Mouse (Mus musculus) intestine, embryonic 14.5 days (tissue): Measurements from ENCODE around the gene Mmrn2. TPM values are rescaled to one million over a fixed set of nuclear protein-coding genes. Genes with fewer than 3 reads are reported as not detected.
"Not testable (repeated sequence)": the region's sequence is repeated elsewhere in the genome, so short reads cannot be mapped to it uniquely, and the experiment has no call there.

Experiments used
- ATAC-seq: fragments of 200-750 bp; cut with Nextera tagmentation; replicated peaks from 2 replicates; pipeline ENCODE4 v1.8.0; 2017; ENCODE audit warnings: low read depth, moderate number of reproducible peaks, moderate TSS enrichment, moderate library complexity; ENCODE audit not compliant: low FRiP score, low TSS enrichment
- DNase-seq: peaks from one replicate; pipeline ENCODE4 v3.0.0-alpha.2; 2018; ENCODE audit warnings: low spot score
- H3K27ac ChIP-seq: fragments of 300-500 bp; sonication (generic); 2 replicates; pipeline ENCODE4 v1.5.1; 2014; ENCODE audit warnings: low read depth, mild to moderate bottlenecking, control low read depth
- H3K27me3 ChIP-seq: fragments of 300-500 bp; sonication (generic); replicated peaks from 2 replicates; pipeline ENCODE4 v1.6.1; 2014; ENCODE audit warnings: low read length, control low read depth; ENCODE audit not compliant: control insufficient read depth, insufficient read depth
- H3K36me3 ChIP-seq: fragments of 300-500 bp; sonication (generic); 2 replicates; pipeline ENCODE4 v1.6.1; 2014; ENCODE audit warnings: low read length, control low read depth; ENCODE audit not compliant: control insufficient read depth, insufficient read depth
- H3K4me1 ChIP-seq: fragments of 300-500 bp; sonication (generic); replicated peaks from 2 replicates; pipeline ENCODE4 v1.6.1; 2014; ENCODE audit warnings: low read length, control low read depth, mixed read lengths; ENCODE audit not compliant: control insufficient read depth, insufficient read depth
- H3K4me2 ChIP-seq: fragments of 300-500 bp; sonication (generic); 2 replicates; pipeline ENCODE4 v1.6.1; 2014; ENCODE audit warnings: low read length
- H3K4me3 ChIP-seq: fragments of 300-500 bp; sonication (generic); 2 replicates; pipeline ENCODE4 v1.5.1; 2014; ENCODE audit warnings: low read depth, low read length, control low read depth, mixed read lengths
- H3K9ac ChIP-seq: fragments of 300-500 bp; sonication (generic); 2 replicates; pipeline ENCODE4 v1.6.1; 2014; ENCODE audit warnings: mild to moderate bottlenecking, low read length
- H3K9me3 ChIP-seq: fragments of 300-500 bp; sonication (generic); 2 replicates; pipeline ENCODE4 v1.6.1; 2016; ENCODE audit warnings: low read length, control low read depth; ENCODE audit not compliant: control insufficient read depth
- WGBS: fragments of 180-500 bp; shearing (Covaris S2); extraction: QIAGEN DNeasy Blood & Tissue Kit; methylation state at CpG from one replicate; pipeline ENCODE4 v1.1.7; 2014; 5-methylcytosine and 5-hydroxymethylcytosine counted together
- polyA plus RNA-seq: library from polyadenylated mRNA; unstranded; fragments of >200 nt; fragmentation: Nextera tagmentation; extraction: Ambion mirVana; gene quantifications from 2 replicates; pipeline ENCODE4 v1.2.1, GENCODE M21; 2014

The Mmrn2 gene
- polyA plus RNA-seq, 1 experiment from 2014 or later, result 8.1 TPM

- DNase-seq, result no peak
Measured at GRCm38 (mm10) chr14:34400021-34400420, 24.8 kb downstream of the Mmrn2 start.

DNA sequence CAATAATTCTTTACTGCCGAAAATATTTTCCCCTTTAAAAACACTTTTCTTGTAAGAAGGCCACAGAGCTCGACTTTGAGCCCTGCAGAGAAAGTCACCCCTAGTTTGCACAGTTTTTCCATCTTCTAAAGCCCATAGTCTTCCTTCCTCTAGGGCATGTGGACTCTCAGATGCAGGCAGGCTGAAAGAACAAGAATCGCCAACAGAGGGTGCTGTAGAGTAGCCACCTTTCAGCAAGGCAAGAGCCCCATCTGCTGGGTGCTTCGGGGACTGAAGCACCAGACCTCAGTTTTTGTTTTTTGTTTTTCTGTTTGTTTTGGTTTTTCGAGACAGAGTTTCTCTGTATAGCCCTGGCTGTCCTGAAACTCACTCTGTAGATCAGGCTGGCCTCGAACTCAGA, 25.9 kb downstream of the Mmrn2 start:
- WGBS, result 62% methylated on average over 6 of the region's 6 CpGs
- no peak overlapping the region for H3K4me3 ChIP-seq
- H3K27ac ChIP-seq, result no peak overlapping the region
- DNase-seq (peak; percentile 82), ATAC-seq (no peak)
- no peak overlapping the region for H3K9ac ChIP-seq
- H3K27me3 ChIP-seq, result no peaks in the 10 kb centered on the region
- H3K4me1 ChIP-seq, result no peaks in the 10 kb centered on the region
- H3K9me3 ChIP-seq, result no peaks in the 10 kb centered on the region
- H3K4me2 ChIP-seq, result no peak overlapping the region
- H3K36me3 ChIP-seq, result peaks cover 35% of the 10 kb centered on the region

More at GRCm38 (mm10) chr14:34400021-34400420, 24.8 kb downstream of the Mmrn2 start:
- H3K9ac ChIP-seq, result no peak overlapping the region
- ATAC-seq, result no peak
- no peak overlapping the region for H3K4me3 ChIP-seq
- H3K36me3 ChIP-seq, result peaks cover 27% of the 10 kb centered on the region
- WGBS, result 94% methylated on average over 3 of the region's 3 CpGs
- H3K4me2 ChIP-seq, result no peak overlapping the region
- H3K27me3 ChIP-seq, result no peaks in the 10 kb centered on the region
- H3K9me3 ChIP-seq, result no peaks in the 10 kb centered on the region
- H3K27ac ChIP-seq, result no peak overlapping the region
- no peaks in the 10 kb centered on the region for H3K4me1 ChIP-seq

DNA sequence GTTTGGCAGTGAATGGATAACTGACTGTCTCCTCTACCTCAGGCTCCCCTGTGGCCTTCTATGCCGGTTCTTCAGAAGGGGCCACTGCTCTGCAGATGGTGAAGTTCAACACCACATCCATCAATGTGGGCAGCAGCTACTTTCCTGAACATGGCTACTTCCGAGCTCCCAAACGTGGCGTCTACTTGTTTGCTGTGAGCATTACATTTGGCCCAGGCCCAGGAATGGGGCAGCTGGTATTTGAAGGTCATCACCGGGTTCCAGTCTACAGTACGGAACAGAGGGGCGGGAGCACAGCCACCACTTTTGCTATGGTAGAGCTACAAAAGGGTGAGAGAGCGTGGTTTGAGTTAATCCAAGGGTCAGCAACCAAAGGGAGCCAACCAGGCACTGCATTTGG, 27.6 kb downstream of the Mmrn2 start:
- H3K4me1 ChIP-seq, result no peaks in the 10 kb centered on the region
- no peak overlapping the region for H3K27ac ChIP-seq
- H3K9ac ChIP-seq, result no peak overlapping the region
- H3K36me3 ChIP-seq, result peaks cover 52% of the 10 kb centered on the region
- DNase-seq (no peak), ATAC-seq (no peak)
- no peak overlapping the region for H3K4me3 ChIP-seq
- H3K27me3 ChIP-seq, result no peaks in the 10 kb centered on the region
- 84% methylated on average over 8 of the region's 8 CpGs for WGBS
- no peaks in the 10 kb centered on the region for H3K9me3 ChIP-seq
- no peak overlapping the region for H3K4me2 ChIP-seq

DNA sequence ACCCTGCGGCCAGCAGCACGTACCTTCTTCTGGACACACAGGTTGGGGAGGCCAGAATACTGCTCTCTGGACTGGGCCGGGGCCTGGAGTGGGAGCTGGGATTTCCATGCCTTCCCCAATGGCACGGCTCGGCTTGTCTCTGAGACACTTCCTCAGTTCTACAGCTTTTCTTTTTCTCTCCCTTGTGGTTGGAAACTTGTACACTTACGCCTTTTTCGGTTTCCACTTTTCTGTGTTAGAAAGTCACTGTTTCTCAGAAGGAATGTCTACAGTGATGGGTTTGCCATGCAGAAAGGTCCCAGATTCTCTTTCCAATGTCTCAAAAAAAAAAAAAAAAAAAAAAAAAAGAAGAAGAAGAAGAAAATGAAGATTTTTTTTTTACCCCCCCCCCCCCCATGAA, 28.2 kb downstream of the Mmrn2 start:
- Histone ChIP-seq H3K27ac (no peak overlapping the region), H3K4me3 (no peak overlapping the region), H3K36me3 (peaks cover 55% of the 10 kb centered on the region), H3K4me2 (no peak overlapping the region), H3K27me3 (no peaks in the 10 kb centered on the region), H3K4me1 (no peaks in the 10 kb centered on the region), H3K9ac (no peak overlapping the region), H3K9me3 (no peaks in the 10 kb centered on the region)
- no peak for DNase-seq
- 93% methylated on average over 7 of the region's 7 CpGs for WGBS
- no peak for ATAC-seq

GRCm38 (mm10) chr14:34410716-34411115, 35.5 kb downstream of the Mmrn2 start:
- H3K36me3 ChIP-seq, result peaks cover 86% of the 10 kb centered on the region

DNA sequence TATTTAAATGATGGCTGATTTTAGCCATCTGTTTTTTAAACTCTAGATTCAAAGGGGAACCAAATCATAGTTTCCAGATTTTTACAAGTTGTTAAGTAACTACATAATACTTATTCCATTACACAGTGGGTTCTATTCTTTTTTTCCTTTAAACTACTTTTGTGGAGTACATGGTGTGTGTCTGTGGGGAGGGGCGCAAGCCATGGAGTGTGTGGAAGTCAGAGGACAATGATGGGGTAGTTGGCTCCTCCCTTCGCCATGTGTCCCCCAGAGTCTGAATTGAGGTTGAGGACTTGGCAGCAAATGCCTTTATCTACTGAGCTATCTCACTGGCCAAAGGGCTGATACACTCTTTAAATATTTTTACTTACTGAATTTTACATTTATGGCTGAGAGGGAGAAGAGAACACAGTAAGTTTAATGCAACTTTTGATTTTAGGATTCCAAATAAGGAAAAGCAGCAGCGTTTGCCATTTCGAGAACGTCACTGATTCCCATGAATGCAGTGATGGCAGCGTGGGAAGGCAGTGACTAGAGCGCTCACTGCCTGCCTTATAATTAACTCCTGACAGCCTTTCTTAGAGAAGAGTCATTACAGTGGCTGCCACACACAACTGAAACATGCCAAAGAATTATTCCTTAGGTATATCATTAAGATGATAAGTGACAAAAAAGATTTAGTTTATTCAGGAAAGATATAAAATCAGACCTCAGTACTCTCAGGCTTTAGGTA, 37.1 kb downstream of the Mmrn2 start:
- 93% methylated on average over 7 of the region's 7 CpGs for WGBS
- H3K9me3 ChIP-seq, result no peaks in the 10 kb centered on the region

More at GRCm38 (mm10) chr14:34410716-34411115, 35.5 kb downstream of the Mmrn2 start:
- Histone ChIP-seq H3K4me2 (no peak overlapping the region), H3K27me3 (no peaks in the 10 kb centered on the region), H3K9ac (no peak overlapping the region), H3K27ac (no peak overlapping the region), H3K9me3 (no peaks in the 10 kb centered on the region), H3K4me1 (no peaks in the 10 kb centered on the region), H3K4me3 (no peak overlapping the region)
- DNase-seq (no peak), ATAC-seq (no peak)
- 95% methylated on average over 6 of the region's 6 CpGs for WGBS

DNA sequence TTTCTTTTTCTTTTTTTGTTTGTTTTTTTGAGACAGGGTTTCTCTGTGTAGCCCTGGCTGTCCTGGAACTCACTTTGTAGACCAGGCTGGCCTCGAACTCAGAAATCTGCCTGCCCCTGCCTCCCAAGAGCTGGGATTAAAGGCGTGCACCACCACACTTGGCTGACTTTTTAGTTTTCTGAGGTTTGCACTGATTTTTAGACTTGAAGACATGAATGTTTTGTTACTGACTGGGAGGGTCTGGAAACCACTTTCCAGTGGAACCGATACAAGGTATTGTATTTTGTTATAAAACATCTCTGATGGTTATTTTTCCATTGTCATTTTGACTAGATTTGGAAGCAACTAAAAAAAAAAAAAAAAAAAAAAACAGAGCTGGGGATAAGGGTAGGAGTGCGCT, 41.7 kb downstream of the Mmrn2 start:
- H3K9ac ChIP-seq, H3K27ac ChIP-seq, H3K4me1 ChIP-seq, H3K9me3 ChIP-seq, H3K4me2 ChIP-seq, H3K4me3 ChIP-seq, ATAC-seq, H3K27me3 ChIP-seq: not testable (repeated sequence)
- WGBS, result 97% methylated on average over 4 of the region's 4 CpGs
- DNase-seq, result peak; percentile 33
- H3K36me3 ChIP-seq, result peaks cover 80% of the 10 kb centered on the region

More for the DNA sequence above, 37.1 kb downstream of the Mmrn2 start:
- no peak overlapping the region for H3K4me3 ChIP-seq
- no peak for ATAC-seq
- no peak for DNase-seq
- H3K4me1 ChIP-seq, result no peaks in the 10 kb centered on the region
- peaks cover 77% of the 10 kb centered on the region for H3K36me3 ChIP-seq
- no peaks in the 10 kb centered on the region for H3K27me3 ChIP-seq
- H3K9ac ChIP-seq, result no peak overlapping the region
- H3K4me2 ChIP-seq, result no peak overlapping the region
- no peak overlapping the region for H3K27ac ChIP-seq

- H3K27ac ChIP-seq, result no peak overlapping the region
- no peak overlapping the region for H3K4me3 ChIP-seq
- H3K4me2 ChIP-seq, result no peak overlapping the region
- no peak overlapping the region for H3K9ac ChIP-seq
- H3K27me3 ChIP-seq, result no peaks in the 10 kb centered on the region
- no peaks in the 10 kb centered on the region for H3K4me1 ChIP-seq
- no peak for ATAC-seq
- H3K9me3 ChIP-seq, result no peaks in the 10 kb centered on the region
- WGBS, result 89% methylated on average over 5 of the region's 5 CpGs
- H3K36me3 ChIP-seq, result peaks cover 80% of the 10 kb centered on the region
- DNase-seq, result no peak
Measured at GRCm38 (mm10) chr14:34417501-34417900, 42.2 kb downstream of the Mmrn2 start.

DNA sequence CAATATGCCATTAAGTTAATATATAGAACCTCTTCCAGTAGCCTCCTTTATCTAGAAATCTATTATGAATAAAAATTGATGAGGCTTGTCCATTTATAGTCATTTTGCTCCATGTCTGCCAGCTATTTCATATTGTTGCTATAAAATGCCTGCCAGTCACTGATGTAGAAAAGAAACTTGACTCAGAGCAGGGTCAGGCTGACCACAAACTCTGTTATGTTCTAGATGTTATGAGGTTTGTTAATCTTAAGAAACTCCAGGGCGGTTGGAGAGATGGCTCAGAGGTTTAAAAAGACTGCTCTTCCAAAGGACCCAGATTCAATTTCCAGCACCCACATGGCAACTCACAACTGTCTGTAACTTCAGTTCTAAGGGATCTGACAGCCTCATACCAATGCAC, 45.8 kb downstream of the Mmrn2 start:
- H3K4me2 ChIP-seq, result no peak overlapping the region
- H3K27ac ChIP-seq, result no peak overlapping the region
- DNase-seq (no peak), ATAC-seq (no peak)
- H3K27me3 ChIP-seq, result no peaks in the 10 kb centered on the region
- H3K36me3 ChIP-seq, result peaks cover 82% of the 10 kb centered on the region
- no peak overlapping the region for H3K9ac ChIP-seq
- H3K4me3 ChIP-seq, result no peak overlapping the region
- no peaks in the 10 kb centered on the region for H3K9me3 ChIP-seq
- H3K4me1 ChIP-seq, result no peaks in the 10 kb centered on the region
- 95% methylated on average over 1 of the region's 1 CpGs for WGBS
